Mouse (Mus musculus) thymus, postnatal 0 days (tissue): ENCODE results near the gene Rps6ka4. TPM values are rescaled to one million over a fixed set of nuclear protein-coding genes. Genes with fewer than 3 reads are reported as not detected.

Experiments
- microRNA-seq: library from miRNA; unstranded; fragments of <30 nt; microRNA quantifications from one replicate; pipeline ENCODE4, GENCODE M21; 2016; ENCODE audit warnings: borderline number of aligned reads
- polyA plus RNA-seq: library from polyadenylated mRNA; unstranded; fragments of >200 nt; fragmentation: Nextera tagmentation; extraction: Ambion mirVana; gene quantifications from 2 replicates; pipeline ENCODE4 v1.2.1, GENCODE M21; 2015

Gene Rps6ka4
- polyA plus RNA-seq, 1 experiment from 2014 or later = 9.9 TPM

Small RNA genes within 50 kb of the gene (microRNA-seq; reads per million reads assigned to microRNA genes)
- gene Mir5046 = not detected

Other genes starting within 250 kb of the Rps6ka4 start
- 18.8 and 23.0 TPM in 2 replicates for gene Ccdc88b, start 17.6 kb upstream of the Rps6ka4 start, polyA plus RNA-seq
- 234 and 240 TPM in 2 replicates for gene Trmt112, start 69.1 kb upstream of the Rps6ka4 start, polyA plus RNA-seq
- 276 and 282 TPM in 2 replicates for gene Prdx5, start 69.5 kb upstream of the Rps6ka4 start, polyA plus RNA-seq
- gene Esrra, start 81.2 kb upstream of the Rps6ka4 start, polyA plus RNA-seq = 11.4 and 13.7 TPM in 2 replicates
- 7.4 and 8.0 TPM in 2 replicates for gene Catsperz, start 84.7 kb upstream of the Rps6ka4 start, polyA plus RNA-seq
- gene Kcnk4, start 93.9 kb upstream of the Rps6ka4 start, polyA plus RNA-seq = 3.6 and 5.0 TPM in 2 replicates
- 66.7 and 69.9 TPM in 2 replicates for gene Bad, start 101.2 kb upstream of the Rps6ka4 start, polyA plus RNA-seq
- gene Gpr137, start 101.8 kb upstream of the Rps6ka4 start, polyA plus RNA-seq = 12.3 and 19.5 TPM in 2 replicates
- gene Ppp1r14b, start 134.3 kb upstream of the Rps6ka4 start, polyA plus RNA-seq = 421 and 425 TPM in 2 replicates
- gene Plcb3, start 135.8 kb upstream of the Rps6ka4 start, polyA plus RNA-seq = 6.2 and 7.3 TPM in 2 replicates
- 90.6 and 99.5 TPM in 2 replicates for gene Fkbp2, start 139.9 kb upstream of the Rps6ka4 start, polyA plus RNA-seq
- gene Vegfb, start 147.0 kb upstream of the Rps6ka4 start, polyA plus RNA-seq = 23.9 and 24.8 TPM in 2 replicates
- 17.9 and 21.3 TPM in 2 replicates for gene Dnajc4, start 151.9 kb upstream of the Rps6ka4 start, polyA plus RNA-seq
- gene Nudt22, start 155.5 kb upstream of the Rps6ka4 start, polyA plus RNA-seq = 32.4 and 34.6 TPM in 2 replicates
- gene Trpt1, start 155.5 kb upstream of the Rps6ka4 start, polyA plus RNA-seq = 5.2 and 5.8 TPM in 2 replicates
- gene Fermt3, start 178.8 kb upstream of the Rps6ka4 start, polyA plus RNA-seq = 217 and 226 TPM in 2 replicates
- gene Stip1, start 199.3 kb upstream of the Rps6ka4 start, polyA plus RNA-seq = 149 and 196 TPM in 2 replicates
- 15.3 and 16.6 TPM in 2 replicates for gene Macrod1, start 216.2 kb upstream of the Rps6ka4 start, polyA plus RNA-seq